Mouse (Mus musculus) kidney, postnatal 0 days (tissue): ENCODE results near the gene Rasal2. TPM values are rescaled to one million over a fixed set of nuclear protein-coding genes. Genes with fewer than 3 reads are reported as not detected.

Experiments used
- ATAC-seq: fragments of 200-750 bp; cut with Nextera tagmentation; replicated peaks from 2 replicates; pipeline ENCODE4 v1.8.0; 2017; ENCODE audit warnings: low read depth, moderate number of reproducible peaks, moderate TSS enrichment, moderate library complexity; ENCODE audit not compliant: low FRiP score
- DNase-seq: peaks from one replicate; pipeline ENCODE4 v3.0.0-alpha.2; 2016; ENCODE audit warnings: low spot score
- H3K27ac ChIP-seq: fragments of 300-500 bp; sonication (generic); 2 replicates; pipeline ENCODE4 v1.5.1; 2014; ENCODE audit warnings: mild to moderate bottlenecking
- H3K27me3 ChIP-seq: fragments of 300-500 bp; sonication (generic); 2 replicates; pipeline ENCODE4 v1.6.1; 2014; ENCODE audit warnings: low read length, mixed read lengths; ENCODE audit not compliant: insufficient read depth
- H3K36me3 ChIP-seq: fragments of 300-500 bp; sonication (generic); 2 replicates; pipeline ENCODE4 v1.6.1; 2014; ENCODE audit warnings: low read length, mixed read lengths; ENCODE audit not compliant: insufficient read depth
- H3K4me1 ChIP-seq: fragments of 300-500 bp; sonication (generic); replicated peaks from 2 replicates; pipeline ENCODE4 v1.6.1; 2014; ENCODE audit warnings: antibody characterized with exemption, low read length, mixed read lengths; ENCODE audit not compliant: insufficient read depth
- H3K4me2 ChIP-seq: fragments of 300-500 bp; sonication (generic); 2 replicates; pipeline ENCODE4 v1.6.1; 2014; ENCODE audit warnings: mild to moderate bottlenecking, low read length, moderate library complexity, mixed read lengths
- H3K4me3 ChIP-seq: fragments of 300-500 bp; sonication (generic); replicated peaks from 2 replicates; pipeline ENCODE4 v1.5.1; 2014; ENCODE audit warnings: low read depth, low read length
- H3K9ac ChIP-seq: fragments of 300-500 bp; sonication (generic); 2 replicates; pipeline ENCODE4 v1.6.1; 2014; ENCODE audit warnings: low read depth, low read length
- H3K9me3 ChIP-seq: fragments of 300-500 bp; sonication (generic); replicated peaks from 2 replicates; pipeline ENCODE4 v1.6.1; 2016; ENCODE audit warnings: low read length, inconsistent platforms, mixed read lengths
- CTCF ChIP-seq: IDR thresholded peaks from 2 replicates; pipeline ENCODE4 v1.5.1; 2016; ENCODE audit warnings: antibody characterized with exemption, low read depth, mild to moderate bottlenecking, moderate library complexity
- WGBS: fragments of 180-500 bp; shearing (Covaris S2); extraction: QIAGEN DNeasy Blood & Tissue Kit; methylation state at CpG from one replicate; pipeline ENCODE4 v1.1.7; 2014; 5-methylcytosine and 5-hydroxymethylcytosine counted together
- polyA plus RNA-seq: library from polyadenylated mRNA; unstranded; fragments of >200 nt; fragmentation: Nextera tagmentation; extraction: Ambion mirVana; gene quantifications from 2 replicates; pipeline ENCODE4 v1.2.1, GENCODE M21; 2015

Rasal2 gene
- polyA plus RNA-seq, result 7.5 and 9.5 TPM in 2 replicates

DNA sequence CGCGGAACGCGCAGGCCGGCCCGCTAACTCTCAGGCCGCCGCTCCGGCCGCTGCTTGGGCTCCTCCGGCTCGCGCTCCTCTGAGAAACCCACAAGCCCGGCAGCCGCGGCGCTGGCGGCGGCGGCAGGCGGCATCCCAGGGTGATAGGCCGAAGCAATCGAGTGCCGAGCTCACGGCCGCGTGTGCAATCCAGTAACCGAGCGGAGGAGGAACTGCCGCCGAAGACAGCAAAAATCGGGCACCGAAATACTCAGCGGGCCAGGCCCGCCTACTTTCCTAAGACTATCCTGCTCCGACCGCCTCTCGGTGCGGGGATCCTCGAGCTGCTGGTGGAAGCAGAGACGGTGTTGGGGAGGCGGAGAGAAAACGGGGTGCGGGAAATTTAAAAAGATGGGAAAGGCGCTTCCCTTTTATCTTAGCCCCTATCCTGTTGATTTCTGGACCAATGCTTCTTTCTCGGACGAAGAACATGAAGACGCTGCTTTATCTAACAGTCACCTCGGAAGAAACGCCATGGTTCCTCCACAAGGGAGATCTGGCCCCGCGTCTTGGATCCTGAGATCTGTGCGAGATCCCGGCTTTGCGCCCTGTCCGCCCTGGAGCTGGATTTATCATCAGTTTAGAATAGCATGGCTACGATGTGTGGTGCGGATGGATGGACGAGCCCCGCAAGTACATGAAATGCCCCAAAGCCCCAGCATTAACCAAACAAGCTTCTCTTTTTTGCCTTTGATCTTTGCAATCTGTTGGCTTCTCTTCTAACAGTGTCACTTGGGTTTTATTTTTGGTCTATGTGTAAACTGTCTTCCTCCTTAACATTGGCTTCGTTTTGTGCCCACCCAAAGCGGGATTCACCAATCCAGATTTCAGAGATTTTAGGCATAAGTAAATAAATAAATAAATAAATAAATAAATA, at the start of gene Rasal2:
Gene Rasal2, minus strand, starts transcription at position 142 of the 916 bp plus-strand sequence.
- WGBS, result under 1% methylated on average over 55 of the region's 62 CpGs
- Histone ChIP-seq H3K27me3 (no peaks in the 10 kb centered on the region), H3K4me3 (peak within 1 kb of the TSS; percentile 86), H3K4me1 (no peaks in the 10 kb centered on the region), H3K9me3 (no peaks in the 10 kb centered on the region), H3K27ac (peak within 1 kb of the TSS; percentile 90), H3K9ac (peak within 1 kb of the TSS; percentile 76), H3K4me2 (peak within 1 kb of the TSS; percentile 68), H3K36me3 (no peaks in the 10 kb centered on the region)
- ATAC-seq, result peak; percentile 96
- TF ChIP-seq CTCF, result no peak
- DNase-seq, result peak; percentile 98

DNA sequence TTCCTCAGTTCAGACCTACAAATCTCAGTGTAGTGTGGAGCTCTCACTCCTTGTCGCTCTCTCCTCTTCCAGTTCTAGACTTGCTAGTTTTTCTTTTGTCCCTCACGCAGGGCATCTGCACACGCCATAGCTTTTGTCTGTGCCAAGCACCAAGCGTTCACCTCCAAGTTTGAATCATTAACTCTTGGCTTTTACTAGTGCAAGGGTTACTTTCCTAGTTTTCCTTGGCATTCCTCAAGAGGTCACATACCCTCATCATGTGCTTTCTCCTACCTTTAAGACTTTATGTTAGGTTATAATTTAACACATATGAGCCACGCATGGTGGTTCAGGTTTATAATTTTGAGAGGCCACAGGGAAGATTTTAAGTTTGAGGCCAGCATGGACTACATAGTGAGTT, 48.9 kb upstream of the Rasal2 start:
- H3K4me2 ChIP-seq, result no peak overlapping the region
- DNase-seq (no peak), ATAC-seq (peak; percentile 33; the same call in 1 of the 2 replicates)
- no peak overlapping the region for H3K9ac ChIP-seq
- H3K9me3 ChIP-seq, result no peaks in the 10 kb centered on the region
- no peaks in the 10 kb centered on the region for H3K4me1 ChIP-seq
- no peak overlapping the region for H3K4me3 ChIP-seq
- H3K36me3 ChIP-seq, result no peaks in the 10 kb centered on the region
- no peak for TF ChIP-seq CTCF
- H3K27me3 ChIP-seq, result no peaks in the 10 kb centered on the region
- no peak overlapping the region for H3K27ac ChIP-seq
- WGBS, result 85% methylated on average over 5 of the region's 5 CpGs

DNA sequence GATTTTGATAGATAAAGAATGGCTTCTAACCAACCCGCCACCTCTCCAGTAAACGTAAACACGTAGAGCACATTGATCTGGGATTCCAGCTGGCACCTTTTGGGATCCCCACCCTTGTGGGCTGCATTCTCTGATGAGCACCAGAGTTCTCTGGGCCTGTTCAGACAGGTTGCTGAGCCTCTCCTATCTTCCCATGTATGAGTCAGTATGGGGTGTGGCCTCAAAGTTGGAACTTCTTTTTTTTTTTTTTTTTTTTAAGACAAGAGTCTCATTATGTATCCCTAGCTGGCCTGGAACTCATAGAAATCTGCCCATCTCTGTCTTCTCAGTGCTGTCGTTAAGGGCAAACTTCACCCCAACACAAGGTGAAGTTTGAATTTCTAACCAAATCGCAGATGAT, 47.5 kb upstream of the Rasal2 start:
- no peak overlapping the region for H3K4me2 ChIP-seq
- no peak overlapping the region for H3K9ac ChIP-seq
- DNase-seq (no peak), ATAC-seq (no peak)
- H3K9me3 ChIP-seq, result no peaks in the 10 kb centered on the region
- WGBS, result 98% methylated on average over 5 of the region's 5 CpGs
- H3K27ac ChIP-seq, result no peak overlapping the region
- no peaks in the 10 kb centered on the region for H3K36me3 ChIP-seq
- no peak for TF ChIP-seq CTCF
- H3K4me1 ChIP-seq, result no peaks in the 10 kb centered on the region
- H3K4me3 ChIP-seq, result no peak overlapping the region
- H3K27me3 ChIP-seq, result no peaks in the 10 kb centered on the region

DNA sequence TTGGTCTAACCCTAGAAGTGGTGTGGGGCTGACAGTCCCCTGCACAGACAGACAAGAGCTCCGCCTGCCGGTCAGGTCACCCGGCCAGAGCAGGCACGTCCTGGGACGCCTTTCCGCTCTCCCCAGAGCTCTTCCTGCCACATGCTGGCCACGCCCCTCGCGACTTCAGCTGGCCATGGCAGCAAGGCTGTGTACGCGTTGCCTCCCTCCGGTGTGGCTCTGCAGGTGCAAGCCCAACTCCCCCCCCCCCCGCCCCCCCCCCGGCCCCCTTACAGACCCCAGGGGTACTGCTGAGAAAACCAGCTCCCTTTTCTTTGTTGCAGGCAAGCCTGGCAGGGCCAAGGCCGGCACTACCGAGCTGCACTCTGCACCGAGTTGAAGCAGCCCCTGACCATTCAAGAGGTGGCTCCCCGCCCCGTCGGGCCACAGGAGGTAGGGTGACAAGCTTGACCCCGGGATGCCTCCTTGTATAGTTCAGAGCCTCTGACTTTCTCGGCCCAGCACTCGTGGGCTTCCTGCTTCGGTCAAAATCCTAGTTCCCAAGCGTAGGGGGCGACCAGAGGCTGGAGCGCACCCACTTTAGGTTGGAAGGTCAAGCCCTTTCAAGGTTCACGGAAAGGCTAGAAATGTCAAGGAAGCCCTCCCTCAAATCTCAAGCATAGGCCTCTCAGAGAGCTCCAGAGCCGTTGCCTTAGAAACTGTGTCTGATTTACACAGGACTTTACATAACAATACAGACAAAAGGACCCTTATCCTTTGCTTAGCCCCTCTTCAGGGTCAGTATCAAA, 46.2 kb upstream of the Rasal2 start, which contains the start of gene Cryzl2:
Gene Cryzl2, plus strand, starts transcription at position 157 of the 788 bp plus-strand sequence.
- peak; percentile 94 for DNase-seq
- Histone ChIP-seq H3K4me2 (peak within 1 kb of the TSS; percentile 60), H3K27me3 (no peaks in the 10 kb centered on the region), H3K27ac (no peak within 1 kb of the TSS; the same call in 1 of the 2 replicates), H3K4me3 (peak within 1 kb of the TSS; percentile 33), H3K9me3 (no peaks in the 10 kb centered on the region), H3K4me1 (no peaks in the 10 kb centered on the region), H3K36me3 (no peaks in the 10 kb centered on the region), H3K9ac (peak within 1 kb of the TSS; percentile 56; the same call in 1 of the 2 replicates)
- peak; percentile 84 for TF ChIP-seq CTCF
- WGBS, result 6% methylated on average over 27 of the region's 29 CpGs
- peak; percentile 92 for ATAC-seq

DNA sequence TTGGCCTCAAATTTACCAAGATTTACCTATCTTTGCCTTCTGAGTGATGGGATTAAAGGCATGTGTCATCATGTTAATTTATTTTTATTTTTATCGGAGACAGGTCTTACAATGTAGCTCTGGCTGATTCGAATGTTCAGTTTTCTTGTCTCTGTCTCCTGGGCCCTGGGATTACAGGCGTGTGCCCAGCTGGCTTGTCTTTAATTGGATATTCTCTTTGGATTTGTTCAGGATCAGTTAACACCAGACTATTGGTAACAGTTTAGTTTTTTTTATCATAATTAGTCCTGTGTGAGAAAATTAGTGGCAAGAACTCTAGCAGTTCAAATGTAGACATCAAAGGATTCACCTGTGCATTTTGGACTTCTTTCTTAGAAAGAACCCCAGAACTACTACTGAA, 45.4 kb upstream of the Rasal2 start:
- H3K9ac ChIP-seq, result no peak overlapping the region
- H3K27me3 ChIP-seq, result no peaks in the 10 kb centered on the region
- H3K4me3 ChIP-seq, result no peak overlapping the region
- no peak for TF ChIP-seq CTCF
- H3K4me1 ChIP-seq, result no peaks in the 10 kb centered on the region
- H3K36me3 ChIP-seq, result no peaks in the 10 kb centered on the region
- DNase-seq (no peak), ATAC-seq (no peak)
- no peaks in the 10 kb centered on the region for H3K9me3 ChIP-seq
- no peak overlapping the region for H3K4me2 ChIP-seq
- no peak overlapping the region for H3K27ac ChIP-seq
- WGBS, result 81% methylated on average over 3 of the region's 3 CpGs

DNA sequence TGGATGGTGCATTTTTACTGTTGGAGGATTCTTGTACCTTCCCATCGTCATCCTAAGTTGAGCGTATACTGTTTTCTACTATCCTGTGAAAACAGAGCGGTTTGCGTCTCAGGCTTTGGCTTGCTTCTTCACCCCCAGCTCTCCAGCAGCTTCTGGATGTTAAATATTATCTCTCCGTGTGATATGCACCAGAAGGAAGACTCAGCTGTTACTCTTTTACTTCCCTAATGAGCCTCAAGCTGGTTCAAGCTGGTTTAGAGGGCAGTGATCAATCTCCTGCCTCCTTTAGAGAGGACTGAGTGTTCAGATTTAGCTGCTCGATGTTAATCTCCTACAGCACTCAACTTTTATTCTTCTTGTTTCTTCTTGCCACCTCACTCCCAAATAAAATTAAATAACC, 42.5 kb upstream of the Rasal2 start:
- DNase-seq, result peak; percentile 28
- ATAC-seq, result peak; percentile 60; the same call in 1 of the 2 replicates
- no peak overlapping the region for H3K4me2 ChIP-seq
- H3K36me3 ChIP-seq, result no peaks in the 10 kb centered on the region
- 78% methylated on average over 6 of the region's 6 CpGs for whole genome bisulfite sequencing
- H3K9ac ChIP-seq, result no peak overlapping the region
- peak overlapping the region; percentile 54 for H3K27ac ChIP-seq
- 0 out of 2 replicates have a peak, but pooled peaks cover under 1% of the 10 kb centered on the region for H3K4me1 ChIP-seq
- no peak overlapping the region for H3K4me3 ChIP-seq
- H3K27me3 ChIP-seq, result no peaks in the 10 kb centered on the region
- no peak for TF ChIP-seq CTCF
- no peaks in the 10 kb centered on the region for H3K9me3 ChIP-seq
